Mouse (Mus musculus): ENCODE data around the gene Ptpn13.

The Ptpn13 gene

GRCm38 (mm10) chr5:103647320-103647719 lies 222.3 kb downstream of the Ptpn13 start:
- DNase-seq (ENCODE audit: low read depth, low spot score): no peak
